Mouse (Mus musculus): ENCODE measurements around the gene Slc7a1. TPM values are rescaled to one million over a fixed set of nuclear protein-coding genes. Genes with fewer than 3 reads are reported as not detected.
A peak's percentile ranks its signal among the peaks of the same experiment; 100 is the strongest.
"Not testable (repeated sequence)": the region's sequence is repeated elsewhere in the genome, so short reads cannot be mapped to it uniquely, and the experiment has no call there.

Slc7a1 gene
- polyA plus RNA-seq, 1 experiment, result 51.4 TPM

DNA sequence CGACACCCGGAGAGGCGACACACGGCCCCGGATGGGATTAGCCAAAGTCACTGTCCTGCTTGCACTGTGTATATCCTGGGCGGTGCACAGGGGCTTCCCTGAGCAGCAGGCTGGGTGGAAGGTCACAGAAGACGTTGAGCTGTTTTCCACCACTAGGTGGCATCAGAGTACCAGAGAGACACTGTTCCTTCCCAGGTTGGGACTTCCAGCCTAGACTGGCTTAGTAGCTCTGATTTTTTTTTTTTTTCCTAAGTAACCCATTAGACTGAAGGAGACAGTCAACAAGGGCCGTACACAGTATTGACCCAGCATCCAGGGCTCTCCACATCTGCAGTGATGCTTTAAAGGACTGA is 67.1 kb downstream of the Slc7a1 start:
- H3K27me3 ChIP-seq (ENCODE audit: control insufficient read depth, insufficient read depth, insufficient read length), result no peaks in the 10 kb centered on the region
- no peak overlapping the region for H3K4me2 ChIP-seq (ENCODE audit: low read depth)
- no peak overlapping the region for H3ac ChIP-seq (ENCODE audit: control insufficient read depth, insufficient read length)
- peak; percentile 4 for TF ChIP-seq POLR2A (IDR thresholded peaks at IDR 0.05; ENCODE audit: insufficient read length, low read depth)
- no peak for TF ChIP-seq POLR2AphosphoS2 (IDR thresholded peaks at IDR 0.05; ENCODE audit: insufficient read length, low read depth)
- H3K79me2 ChIP-seq (ENCODE audit: control insufficient read depth, insufficient read depth), result no peaks in the 10 kb centered on the region
- peaks cover 45% of the 10 kb centered on the region for H3K36me3 ChIP-seq (ENCODE audit: control insufficient read depth, insufficient read depth)
- H3K4me3 ChIP-seq, result no peak overlapping the region

DNA sequence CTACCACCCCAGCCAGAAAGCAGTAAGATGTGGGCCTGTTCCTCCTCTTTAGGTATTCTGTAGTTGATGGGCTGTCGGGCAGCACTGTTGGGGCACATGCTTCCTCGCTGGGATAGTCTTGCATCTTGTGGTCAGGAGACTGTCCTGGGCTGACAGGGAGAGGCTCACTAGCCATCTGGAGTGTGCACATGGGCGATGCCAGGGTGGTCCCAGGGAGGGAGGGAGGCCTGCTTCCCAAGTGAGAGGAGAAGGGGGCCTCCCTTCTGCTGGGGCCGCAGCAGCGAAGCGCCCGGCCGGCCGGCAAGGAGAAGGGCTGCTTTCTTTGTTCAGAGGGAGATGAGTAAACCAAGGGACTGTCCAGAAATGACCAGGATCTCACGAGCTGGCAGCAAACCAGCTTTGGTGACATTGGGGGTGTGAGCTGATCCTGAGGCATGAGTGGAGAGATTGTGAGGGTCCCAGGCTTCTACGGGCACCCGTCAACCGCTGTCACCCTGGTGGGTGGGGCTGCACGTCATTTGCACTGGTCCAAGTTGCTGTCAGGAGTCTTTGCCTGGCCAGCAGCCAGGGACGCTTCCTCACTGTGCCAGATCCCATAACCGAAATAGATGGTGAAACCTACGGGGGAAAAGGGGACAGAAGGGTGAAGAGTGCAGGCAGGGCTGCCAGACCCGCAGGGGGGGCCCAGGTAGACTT is 67.6 kb downstream of the Slc7a1 start:
- peaks cover 45% of the 10 kb centered on the region for H3K36me3 ChIP-seq (ENCODE audit: control insufficient read depth, insufficient read depth)
- TF ChIP-seq USF1 (IDR thresholded peaks at IDR 0.05; ENCODE audit: low read depth), result no peak
- TF ChIP-seq MAX (IDR thresholded peaks at IDR 0.05; ENCODE audit: low read depth), result no peak
- no peak for TF ChIP-seq MYOG (IDR thresholded peaks at IDR 0.05; ENCODE audit: control insufficient read depth in 1 of 3, insufficient read depth in 1 of 3, insufficient read length in 2 of 3, low read depth in 2 of 3)
- TF ChIP-seq POLR2A (IDR thresholded peaks at IDR 0.05; ENCODE audit: insufficient read length, low read depth), result no peak
- no peak for TF ChIP-seq TCF3 (IDR thresholded peaks at IDR 0.05; ENCODE audit: insufficient read length, low read depth)
- no peak for TF ChIP-seq TCF12 (IDR thresholded peaks at IDR 0.05; ENCODE audit: insufficient read depth, poor library complexity, severe bottlenecking)
- TF ChIP-seq POLR2AphosphoS2 (IDR thresholded peaks at IDR 0.05; ENCODE audit: insufficient read length, low read depth), result no peak
- no peak for TF ChIP-seq MYOD1 (IDR thresholded peaks at IDR 0.05; ENCODE audit: control insufficient read depth in 1 of 3, insufficient read length in 2 of 3, low read depth in 2 of 3)
- no peak for TF ChIP-seq SRF (IDR thresholded peaks at IDR 0.05; ENCODE audit: control insufficient read depth, insufficient read length, low read depth)
- TF ChIP-seq CEBPB (IDR thresholded peaks at IDR 0.05; ENCODE audit: insufficient read depth, poor library complexity, severe bottlenecking), result no peak
- TF ChIP-seq REST (IDR thresholded peaks at IDR 0.05; ENCODE audit: insufficient read depth, insufficient read length), result no peak
- no peak for TF ChIP-seq E2F4 (IDR thresholded peaks at IDR 0.05; ENCODE audit: insufficient read depth)
- H3ac ChIP-seq (ENCODE audit: control insufficient read depth, insufficient read length), result no peak overlapping the region
- no peaks in the 10 kb centered on the region for H3K79me2 ChIP-seq (ENCODE audit: control insufficient read depth, insufficient read depth)
- no peaks in the 10 kb centered on the region for H3K27me3 ChIP-seq (ENCODE audit: control insufficient read depth, insufficient read depth, insufficient read length)
- H3K4me3 ChIP-seq, result no peak overlapping the region
- H3K4me2 ChIP-seq (ENCODE audit: low read depth), result no peak overlapping the region

DNA sequence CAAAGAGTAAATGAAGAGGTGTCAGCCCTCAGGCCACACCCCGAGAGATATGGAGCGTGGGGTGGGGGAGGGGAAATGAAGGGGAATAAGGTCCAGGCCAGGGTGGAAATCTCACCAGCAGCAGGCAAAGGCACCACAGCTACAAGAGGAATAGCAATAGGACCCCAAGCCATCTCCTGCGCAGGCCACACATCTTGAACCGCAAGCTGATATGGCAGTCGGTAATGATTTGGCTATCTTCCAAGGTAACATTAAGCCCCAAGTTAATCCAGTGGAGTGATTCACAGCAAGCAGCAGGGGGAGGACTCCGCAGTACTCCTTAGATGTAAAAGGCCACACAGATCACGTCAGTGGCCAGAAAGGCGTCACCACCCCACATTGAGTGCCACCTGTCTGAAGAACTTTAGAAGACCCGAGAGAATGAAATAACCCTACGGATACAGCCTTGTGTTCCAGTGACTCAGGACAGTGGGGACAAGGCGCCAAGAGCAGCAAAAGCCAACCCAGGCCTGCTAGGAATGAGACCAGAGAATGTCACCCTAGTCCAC is 68.4 kb downstream of the Slc7a1 start:
- no peak overlapping the region for H3ac ChIP-seq (ENCODE audit: control insufficient read depth, insufficient read length)
- H3K4me3 ChIP-seq, result no peak overlapping the region
- H3K79me2 ChIP-seq (ENCODE audit: control insufficient read depth, insufficient read depth), result no peaks in the 10 kb centered on the region
- H3K36me3 ChIP-seq (ENCODE audit: control insufficient read depth, insufficient read depth), result peaks cover 45% of the 10 kb centered on the region
- H3K27me3 ChIP-seq (ENCODE audit: control insufficient read depth, insufficient read depth, insufficient read length), result no peaks in the 10 kb centered on the region
- no peak for TF ChIP-seq POLR2A (IDR thresholded peaks at IDR 0.05; ENCODE audit: insufficient read length, low read depth)
- TF ChIP-seq TCF3 (IDR thresholded peaks at IDR 0.05; ENCODE audit: insufficient read length, low read depth), result no peak
- H3K4me2 ChIP-seq (ENCODE audit: low read depth), result no peak overlapping the region

- H3K4me3 ChIP-seq, result no peak overlapping the region
- no peak overlapping the region for H3ac ChIP-seq (ENCODE audit: control insufficient read depth, insufficient read length)
- H3K4me2 ChIP-seq (ENCODE audit: low read depth), result no peak overlapping the region
- H3K36me3 ChIP-seq (ENCODE audit: control insufficient read depth, insufficient read depth), result peaks cover 34% of the 10 kb centered on the region
- H3K79me2 ChIP-seq (ENCODE audit: control insufficient read depth, insufficient read depth), result no peaks in the 10 kb centered on the region
- no peaks in the 10 kb centered on the region for H3K27me3 ChIP-seq (ENCODE audit: control insufficient read depth, insufficient read depth, insufficient read length)
- TF ChIP-seq POLR2A (IDR thresholded peaks at IDR 0.05; ENCODE audit: insufficient read length, low read depth) (peak; percentile 17), TCF3 (IDR thresholded peaks at IDR 0.05; ENCODE audit: insufficient read length, low read depth) (no peak), USF1 (IDR thresholded peaks at IDR 0.05; ENCODE audit: low read depth) (no peak), POLR2AphosphoS2 (IDR thresholded peaks at IDR 0.05; ENCODE audit: insufficient read length, low read depth) (peak; percentile 58)
Measured at GRCm38 (mm10) chr5:148328982-148329381, 70.7 kb downstream of the Slc7a1 start.

- not testable (repeated sequence) for H3K4me2 ChIP-seq (ENCODE audit: low read depth); H3K4me3 ChIP-seq; H3K79me2 ChIP-seq (ENCODE audit: control insufficient read depth, insufficient read depth); H3ac ChIP-seq (ENCODE audit: control insufficient read depth, insufficient read length); H3K27me3 ChIP-seq (ENCODE audit: control insufficient read depth, insufficient read depth, insufficient read length)
- H3K36me3 ChIP-seq (ENCODE audit: control insufficient read depth, insufficient read depth), result peaks cover 11% of the 10 kb centered on the region
Measured at GRCm38 (mm10) chr5:148326295-148326694, 73.4 kb downstream of the Slc7a1 start.

GRCm38 (mm10) chr5:148325317-148325885 is 74.3 kb downstream of the Slc7a1 start:
- TF ChIP-seq MYOG (IDR thresholded peaks at IDR 0.05; ENCODE audit: control insufficient read depth in 1 of 3, insufficient read depth in 1 of 3, insufficient read length in 2 of 3, low read depth in 2 of 3), result no peak
- TF ChIP-seq POLR2AphosphoS2 (IDR thresholded peaks at IDR 0.05; ENCODE audit: insufficient read length, low read depth), result peak; percentile 47
- no peak for TF ChIP-seq POLR2A (IDR thresholded peaks at IDR 0.05; ENCODE audit: insufficient read length, low read depth)
- no peak for TF ChIP-seq USF1 (IDR thresholded peaks at IDR 0.05; ENCODE audit: low read depth)
- Histone ChIP-seq H3ac (ENCODE audit: control insufficient read depth, insufficient read length) (no peak overlapping the region), H3K36me3 (ENCODE audit: control insufficient read depth, insufficient read depth) (peaks cover 10% of the 10 kb centered on the region), H3K4me2 (ENCODE audit: low read depth) (no peak overlapping the region), H3K4me3 (no peak overlapping the region), H3K27me3 (ENCODE audit: control insufficient read depth, insufficient read depth, insufficient read length) (no peaks in the 10 kb centered on the region), H3K79me2 (ENCODE audit: control insufficient read depth, insufficient read depth) (no peaks in the 10 kb centered on the region)

Data from myocyte (in vitro differentiated cells).